Comparison of ENCODE assay signal across 9 mouse cellular contexts in the genomic region with DNA sequence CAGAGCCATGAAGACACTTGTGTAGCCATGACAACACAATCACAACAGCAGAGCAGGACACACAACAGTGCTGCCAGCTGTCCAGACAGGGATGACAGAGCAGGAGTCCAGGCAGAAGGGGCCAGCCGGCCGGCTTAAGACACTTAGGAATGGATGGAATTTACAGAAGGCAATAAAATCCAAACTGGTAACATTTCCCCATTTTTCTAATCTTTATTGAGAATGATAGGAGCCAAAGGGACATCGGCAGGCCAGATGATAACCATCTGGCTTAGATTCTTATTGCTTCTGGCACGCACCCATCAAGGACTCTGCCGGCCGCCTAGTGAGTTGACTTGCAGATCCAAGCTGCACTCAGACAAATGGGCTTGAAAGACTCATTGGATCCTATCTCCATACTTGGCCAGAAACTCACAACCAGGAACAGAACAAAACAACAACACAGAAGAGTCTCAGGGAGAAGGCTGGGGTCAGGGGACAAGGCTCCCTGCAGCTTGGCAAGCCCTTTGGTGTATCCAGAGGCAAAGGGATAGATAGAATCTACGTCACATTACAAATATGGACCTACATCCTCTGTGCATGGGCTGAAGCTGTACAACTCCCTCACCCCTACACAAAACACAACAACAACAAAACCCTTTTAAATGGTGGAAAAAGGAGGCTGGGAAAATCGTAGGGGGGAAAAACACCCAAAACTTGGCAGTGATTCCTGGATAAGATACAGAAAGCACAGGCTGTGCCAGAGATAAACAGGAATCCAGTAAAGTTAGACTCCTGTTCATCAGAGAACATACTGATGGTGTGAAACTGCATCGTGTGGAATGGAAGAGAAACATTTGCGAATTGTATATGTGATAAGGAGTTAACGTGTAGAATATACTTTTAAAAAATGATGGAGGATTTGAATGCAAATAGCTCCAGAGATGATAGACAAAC. TPM values are rescaled to one million over a fixed set of nuclear protein-coding genes. Genes with fewer than 3 reads are reported as not detected.
DNase-seq lines count a peak whose midpoint lies in the region; ATAC-seq and TF ChIP-seq lines count a peak whose summit lies in the region.
"Had no signal": no experiment of that assay in that cellular context is flagged by ENCODE, and none has a peak within 500 bp of the region (broad histone marks: within the 10 kb centered on the region; RNA-seq: fewer than 3 reads in every experiment).

No protein-coding gene starts in this region.

- H3K4me3 ChIP-seq in forebrain, embryonic 14.5 days (ENCODE audit: low read depth, low read length): no peak overlapping the region
- H3K4me3 ChIP-seq in forebrain, embryonic 12.5 days (replicated peaks): no peak overlapping the region
- H3K4me3 ChIP-seq in testis, adult 2 months (ENCODE audit: control insufficient read depth, low read depth, low read length): no peak overlapping the region
- H3K4me3 ChIP-seq in myocyte: no peak overlapping the region
- H3K4me3 ChIP-seq: neural tube, embryonic 13.5 days had no signal

- H3K27ac ChIP-seq in forebrain, embryonic 14.5 days (ENCODE audit: low read depth, low read length): peak overlapping the region; percentile 54; the same call in 1 of the 2 replicates
- H3K27ac ChIP-seq in forebrain, embryonic 12.5 days: no peak overlapping the region
- peak overlapping the region; percentile 39; the same call in 1 of the 2 replicates for H3K27ac ChIP-seq in testis, adult 2 months (ENCODE audit: control insufficient read depth, insufficient read depth, low read depth, low read length)
- H3K27ac ChIP-seq: neural tube, embryonic 13.5 days had no signal

- TF ChIP-seq CTCF in testis, adult 2 months (IDR thresholded peaks at IDR 0.05; ENCODE audit: control insufficient read depth, insufficient read depth, insufficient replicate concordance, low read depth, low read length): no peak

- H3K9me3 ChIP-seq in forebrain, embryonic 14.5 days (replicated peaks; ENCODE audit: control insufficient read depth, low read length): no peaks in the 10 kb centered on the region
- no peaks in the 10 kb centered on the region for H3K9me3 ChIP-seq in forebrain, embryonic 12.5 days
- H3K9me3 ChIP-seq: neural tube, embryonic 13.5 days had no signal

- no peaks in the 10 kb centered on the region for H3K4me1 ChIP-seq in forebrain, embryonic 14.5 days (ENCODE audit: control insufficient read depth, insufficient read depth, low read length)
- H3K4me1 ChIP-seq in forebrain, embryonic 12.5 days: no peaks in the 10 kb centered on the region
- peaks cover 8% of the 10 kb centered on the region for H3K4me1 ChIP-seq in testis, adult 2 months (ENCODE audit: control insufficient read depth, insufficient read depth, low read length)

- no peak overlapping the region for H3K4me2 ChIP-seq in forebrain, embryonic 14.5 days (ENCODE audit: low read length)
- no peak overlapping the region for H3K4me2 ChIP-seq in forebrain, embryonic 12.5 days
- peak overlapping the region; percentile 42 for H3K4me2 ChIP-seq in myocyte (ENCODE audit: low read depth)
- H3K4me2 ChIP-seq: neural tube, embryonic 13.5 days had no signal

- TF ChIP-seq POLR2A in testis, adult 2 months (IDR thresholded peaks at IDR 0.05; ENCODE audit: control insufficient read depth, low read depth, low read length): no peak
- TF ChIP-seq POLR2A in myocyte (IDR thresholded peaks at IDR 0.05; ENCODE audit: insufficient read length, low read depth): no peak

- no peaks in the 10 kb centered on the region for H3K36me3 ChIP-seq in forebrain, embryonic 14.5 days (ENCODE audit: control insufficient read depth, insufficient read depth, low read length)
- H3K36me3 ChIP-seq in forebrain, embryonic 12.5 days (replicated peaks): no peaks in the 10 kb centered on the region
- no peaks in the 10 kb centered on the region for H3K36me3 ChIP-seq in testis, adult 2 months (ENCODE audit: control insufficient read depth, insufficient read depth, low read length)
- H3K36me3 ChIP-seq in myocyte (ENCODE audit: control insufficient read depth, insufficient read depth): no peaks in the 10 kb centered on the region
- H3K36me3 ChIP-seq: neural tube, embryonic 13.5 days had no signal

- no peak overlapping the region for H3K9ac ChIP-seq in forebrain, embryonic 14.5 days (ENCODE audit: low read length)
- no peak overlapping the region for H3K9ac ChIP-seq in forebrain, embryonic 12.5 days
- H3K9ac ChIP-seq: neural tube, embryonic 13.5 days had no signal

- WGBS in forebrain, embryonic 14.5 days: 78% methylated on average over 11 of the region's 11 CpGs
- 87% methylated on average over 11 of the region's 11 CpGs for WGBS in forebrain, embryonic 12.5 days

- peak; percentile 65; the same call in 1 of the 2 replicates for ATAC-seq in forebrain, embryonic 14.5 days
- ATAC-seq in forebrain, embryonic 12.5 days (ENCODE audit: low FRiP score): no peak
- no peak for ATAC-seq in activated CD4-positive, CD25-positive, alpha-beta regulatory T cell, adult 4 months

- DNase-seq in forebrain, embryonic 14.5 days (ENCODE audit: low spot score): peak; percentile 72
- no peak for DNase-seq in testis, postnatal 10 days (ENCODE audit: low spot score)
- peak; percentile 69 to 79 for DNase-seq in kidney, postnatal 25 days
- DNase-seq in urinary bladder, postnatal 25 days (ENCODE audit: low spot score): no peak

- H3K79me2 ChIP-seq in myocyte (ENCODE audit: control insufficient read depth, insufficient read depth): no peaks in the 10 kb centered on the region

- H3ac ChIP-seq in myocyte (ENCODE audit: control insufficient read depth, insufficient read length): no peak overlapping the region

- no peaks in the 10 kb centered on the region for H3K27me3 ChIP-seq in forebrain, embryonic 14.5 days (replicated peaks; ENCODE audit: control insufficient read depth, insufficient read depth, low read length)
- no peaks in the 10 kb centered on the region for H3K27me3 ChIP-seq in forebrain, embryonic 12.5 days
- H3K27me3 ChIP-seq in testis, adult 2 months (ENCODE audit: control insufficient read depth, insufficient read depth, low read length): no peaks in the 10 kb centered on the region
- peaks cover 19% of the 10 kb centered on the region for H3K27me3 ChIP-seq in myocyte (ENCODE audit: control insufficient read depth, insufficient read depth, insufficient read length)
- H3K27me3 ChIP-seq: neural tube, embryonic 13.5 days had no signal

TF ChIP-seq in myocyte, 11 proteins besides CTCF, POLR2A, EP300 and RAD21:
- no peak for TF ChIP-seq USF1 (IDR thresholded peaks at IDR 0.05; ENCODE audit: low read depth)
- no peak for TF ChIP-seq SRF (IDR thresholded peaks at IDR 0.05; ENCODE audit: control insufficient read depth, insufficient read length, low read depth)
- TF ChIP-seq E2F4 (IDR thresholded peaks at IDR 0.05; ENCODE audit: insufficient read depth): no peak
- TF ChIP-seq TCF3 (IDR thresholded peaks at IDR 0.05; ENCODE audit: insufficient read length, low read depth): no peak
- no peak for TF ChIP-seq MAX (IDR thresholded peaks at IDR 0.05; ENCODE audit: low read depth)
- no peak for TF ChIP-seq REST (IDR thresholded peaks at IDR 0.05; ENCODE audit: insufficient read depth, insufficient read length)
- no peak for TF ChIP-seq TCF12 (IDR thresholded peaks at IDR 0.05; ENCODE audit: insufficient read depth, poor library complexity, severe bottlenecking)
- TF ChIP-seq CEBPB (IDR thresholded peaks at IDR 0.05; ENCODE audit: insufficient read depth, poor library complexity, severe bottlenecking): no peak
- no peak for TF ChIP-seq MYOG (IDR thresholded peaks at IDR 0.05; ENCODE audit: control insufficient read depth in 1 of 3, insufficient read depth in 1 of 3, insufficient read length in 2 of 3, low read depth in 2 of 3)
- no peak for TF ChIP-seq POLR2AphosphoS2 (IDR thresholded peaks at IDR 0.05; ENCODE audit: insufficient read length, low read depth)

RNA-seq across cellular contexts. Expression of gene Icosl, which starts 35.7 kb away (rescaled TPM):
- polyA plus RNA-seq in forebrain, embryonic 14.5 days (2014; fragmentation: Nextera tagmentation; extraction: Ambion mirVana): 0.47 and 0.60 TPM in 2 replicates
- 1.3 and 1.4 TPM in 2 replicates for polyA plus RNA-seq in forebrain, embryonic 12.5 days (2016; fragmentation: Nextera tagmentation; extraction: Ambion mirVana)
- 2.2 and 3.1 TPM in 2 replicates for polyA plus RNA-seq in testis, adult 2 months (2012; rRNA removed)
- 0.02 TPM for polyA plus RNA-seq in myocyte (2012; fragmentation: generic; extraction: Trizol)
- 1 to 10 TPM; 5.5 to 9.3 TPM for polyA plus RNA-seq in activated CD4-positive, CD25-positive, alpha-beta regulatory T cell, adult 4 months (2017; shearing (Covaris generic))

Comparison
In these comparisons a context has a peak if more than half of its experiments do, and no peak if none do; other contexts are left out.
1. DNase-seq: peak in forebrain, embryonic 14.5 days (single experiment) and kidney, postnatal 25 days (2 of 2); none in testis, postnatal 10 days (single experiment) and urinary bladder, postnatal 25 days (single experiment).